In genomic region chr16:92952336-92953097, GRCm38 (mm10) we compare ENCODE assay signal across 11 mouse cellular contexts.
A peak's percentile ranks its signal among the peaks of the same experiment; 100 is the strongest.
DNase-seq lines count a peak whose midpoint lies in the region; ATAC-seq lines count a peak whose summit lies in the region.
"Had no signal": no experiment of that assay in that cellular context is flagged by ENCODE, and none has a peak within 500 bp of the region (broad histone marks: within the 10 kb centered on the region; RNA-seq: fewer than 3 reads in every experiment).

No protein-coding gene starts in this region.

- H3K4me1 ChIP-seq in embryonic facial prominence, embryonic 13.5 days, result peaks cover 43% of the 10 kb centered on the region
- peaks cover 24% of the 10 kb centered on the region for H3K4me1 ChIP-seq in embryonic facial prominence, embryonic 10.5 days
- H3K4me1 ChIP-seq in heart, embryonic 15.5 days (replicated peaks), result peaks cover 20% of the 10 kb centered on the region
- H3K4me1 ChIP-seq in forebrain, embryonic 10.5 days, result no peaks in the 10 kb centered on the region
- H3K4me1 ChIP-seq: forebrain, embryonic 15.5 days; liver, embryonic 12.5 days had no signal

- no peak for ATAC-seq in embryonic facial prominence, embryonic 13.5 days (ENCODE audit: insufficient number of reproducible peaks, insufficient read depth, low FRiP score, low TSS enrichment, low read depth)
- ATAC-seq in heart, embryonic 15.5 days (replicated peaks; ENCODE audit: insufficient number of reproducible peaks, insufficient read depth, low FRiP score, low read depth), result no peak
- ATAC-seq: forebrain, embryonic 15.5 days; liver, embryonic 12.5 days had no signal

- H3K27me3 ChIP-seq in embryonic facial prominence, embryonic 13.5 days, result no peaks in the 10 kb centered on the region
- no peaks in the 10 kb centered on the region for H3K27me3 ChIP-seq in embryonic facial prominence, embryonic 10.5 days (replicated peaks; ENCODE audit: low read depth, poor library complexity, severe bottlenecking)
- H3K27me3 ChIP-seq in heart, embryonic 15.5 days, result no peaks in the 10 kb centered on the region
- H3K27me3 ChIP-seq in forebrain, embryonic 10.5 days (ENCODE audit: poor library complexity, severe bottlenecking), result no peaks in the 10 kb centered on the region
- H3K27me3 ChIP-seq: forebrain, embryonic 15.5 days; liver, embryonic 12.5 days had no signal

- 0 out of 2 replicates have a peak overlapping the region, but pooled peaks have one; percentile 51 for H3K27ac ChIP-seq in embryonic facial prominence, embryonic 13.5 days
- H3K27ac ChIP-seq in embryonic facial prominence, embryonic 10.5 days (replicated peaks), result no peak overlapping the region
- peak overlapping the region; percentile 35 for H3K27ac ChIP-seq in heart, embryonic 15.5 days
- H3K27ac ChIP-seq in forebrain, embryonic 10.5 days, result no peak overlapping the region
- H3K27ac ChIP-seq: forebrain, embryonic 15.5 days; liver, embryonic 12.5 days had no signal

- H3K36me3 ChIP-seq in embryonic facial prominence, embryonic 13.5 days, result no peaks in the 10 kb centered on the region
- no peaks in the 10 kb centered on the region for H3K36me3 ChIP-seq in embryonic facial prominence, embryonic 10.5 days (replicated peaks)
- no peaks in the 10 kb centered on the region for H3K36me3 ChIP-seq in heart, embryonic 15.5 days
- no peaks in the 10 kb centered on the region for H3K36me3 ChIP-seq in forebrain, embryonic 10.5 days (replicated peaks)
- H3K36me3 ChIP-seq: forebrain, embryonic 15.5 days; liver, embryonic 12.5 days had no signal

- no peak for DNase-seq in embryonic facial prominence, embryonic 10.5 days (ENCODE audit: low spot score)
- DNase-seq in left cerebral cortex, adult 11 months (ENCODE audit: low spot score), result peak; percentile 22
- DNase-seq in left cerebral cortex, postnatal 4 days, result no peak
- peak; percentile 40 for DNase-seq in right cerebral cortex, postnatal 25 days
- DNase-seq in cerebellum, adult 8-10 months, result no peak
- DNase-seq in forebrain, embryonic 10.5 days (ENCODE audit: extremely low spot score, low spot score), result no peak
- DNase-seq: kidney, adult 9 months had no signal

- no peak overlapping the region for H3K4me2 ChIP-seq in embryonic facial prominence, embryonic 13.5 days
- H3K4me2 ChIP-seq in heart, embryonic 15.5 days, result no peak overlapping the region
- H3K4me2 ChIP-seq: forebrain, embryonic 15.5 days; liver, embryonic 12.5 days had no signal

- intact Hi-C loops in left cerebral cortex, postnatal 4 days (cut with DNase I), result no loop called here

- H3K9me3 ChIP-seq in embryonic facial prominence, embryonic 13.5 days, result no peaks in the 10 kb centered on the region
- no peaks in the 10 kb centered on the region for H3K9me3 ChIP-seq in embryonic facial prominence, embryonic 10.5 days
- no peaks in the 10 kb centered on the region for H3K9me3 ChIP-seq in heart, embryonic 15.5 days (replicated peaks)
- H3K9me3 ChIP-seq in forebrain, embryonic 10.5 days, result no peaks in the 10 kb centered on the region
- H3K9me3 ChIP-seq: forebrain, embryonic 15.5 days; liver, embryonic 12.5 days had no signal

- 67% methylated on average over 7 of the region's 7 CpGs for WGBS in embryonic facial prominence, embryonic 13.5 days
- WGBS in embryonic facial prominence, embryonic 10.5 days, result 77% methylated on average over 7 of the region's 7 CpGs
- 44% methylated on average over 7 of the region's 7 CpGs for WGBS in heart, embryonic 15.5 days
- 89% methylated on average over 7 of the region's 7 CpGs for WGBS in forebrain, embryonic 10.5 days

- H3K4me3 ChIP-seq in embryonic facial prominence, embryonic 13.5 days, result no peak overlapping the region
- H3K4me3 ChIP-seq in embryonic facial prominence, embryonic 10.5 days, result no peak overlapping the region
- no peak overlapping the region for H3K4me3 ChIP-seq in heart, embryonic 15.5 days
- no peak overlapping the region for H3K4me3 ChIP-seq in forebrain, embryonic 10.5 days
- H3K4me3 ChIP-seq: forebrain, embryonic 15.5 days; liver, embryonic 12.5 days had no signal

- H3K9ac ChIP-seq in embryonic facial prominence, embryonic 13.5 days, result no peak overlapping the region
- no peak overlapping the region for H3K9ac ChIP-seq in heart, embryonic 15.5 days
- H3K9ac ChIP-seq: forebrain, embryonic 15.5 days; liver, embryonic 12.5 days had no signal

Comparison
In these comparisons a context has a peak if more than half of its experiments do, and no peak if none do; other contexts are left out.
1. H3K27ac ChIP-seq: peak in embryonic facial prominence, embryonic 13.5 days (single experiment) and heart, embryonic 15.5 days (single experiment); none in embryonic facial prominence, embryonic 10.5 days (single experiment) and forebrain, embryonic 10.5 days (single experiment).
2. DNase-seq: peak in left cerebral cortex, adult 11 months (single experiment) and right cerebral cortex, postnatal 25 days (single experiment); none in embryonic facial prominence, embryonic 10.5 days (single experiment), left cerebral cortex, postnatal 4 days (single experiment), cerebellum, adult 8-10 months (single experiment) and forebrain, embryonic 10.5 days (single experiment).